ENCODE assay signal across 25 mouse cellular contexts in genomic region chr15:50972593-50972992, GRCm38 (mm10).
A peak's percentile ranks its signal among the peaks of the same experiment; 100 is the strongest.
DNase-seq lines count a peak whose midpoint lies in the region; ATAC-seq lines count a peak whose summit lies in the region.
"Had no signal": no experiment of that assay in that cellular context is flagged by ENCODE, and none has a peak within 500 bp of the region (broad histone marks: within the 10 kb centered on the region; RNA-seq: fewer than 3 reads in every experiment).

No protein-coding gene starts in this region.

- DNase-seq in MN1 (ENCODE audit: low spot score): peak; percentile 65
- no peak for DNase-seq in left cerebral cortex, postnatal 10 days (ENCODE audit: extremely low spot score in 1 of 2, low spot score in 2 of 2)
- DNase-seq in heart, postnatal 14 days: no peak
- DNase-seq in left cerebral cortex, adult 18-20 months (ENCODE audit: low spot score in 2 of 2): no peak
- DNase-seq in embryo, embryonic 11 days: no peak
- DNase-seq: adrenal gland, postnatal 10 days; adrenal gland, postnatal 36 days; cerebellum, adult 11-12 months; cerebellum, adult 8-10 months; cerebellum, postnatal 10 days; cerebellum, postnatal 36 days; forebrain, postnatal 0 days; gastrocnemius, postnatal 25 days; heart, adult 2 months; heart, postnatal 36 days had no signal

- H3K27ac ChIP-seq in brown adipose tissue, adult 24 weeks (replicated peaks; ENCODE audit: low read depth, low read length): no peak overlapping the region
- H3K27ac ChIP-seq: heart, adult 2 months; heart, embryonic 10.5 days; hindbrain, embryonic 10.5 days; hindbrain, embryonic 13.5 days; intestine, embryonic 15.5 days had no signal

- peak; percentile 82 for ATAC-seq in megakaryocyte, adult 5-6 weeks (ENCODE audit: poor library complexity, severe bottlenecking)
- ATAC-seq: CD4-positive, CD25-positive, alpha-beta regulatory T cell, adult 4 months; forebrain, embryonic 14.5 days; forebrain, postnatal 0 days; hindbrain, embryonic 16.5 days; intestine, embryonic 15.5 days; Patski had no signal

- intact Hi-C loops in left cerebral cortex, postnatal 10 days (cut with DNase I): no loop called here
- intact Hi-C loops in heart, postnatal 14 days (cut with DNase I): no loop called here

- H3K4me1 ChIP-seq in brown adipose tissue, adult 24 weeks (ENCODE audit: control insufficient read depth, insufficient read depth, insufficient read length, low read length): no peaks in the 10 kb centered on the region
- H3K4me1 ChIP-seq: heart, embryonic 10.5 days; hindbrain, embryonic 13.5 days; intestine, embryonic 15.5 days had no signal

- H3K4me3 ChIP-seq in brown adipose tissue, adult 24 weeks (ENCODE audit: insufficient read depth, low read depth, low read length): peak overlapping the region; percentile 50
- H3K4me3 ChIP-seq: heart, adult 2 months; heart, embryonic 10.5 days; hindbrain, embryonic 10.5 days; hindbrain, embryonic 13.5 days; intestine, embryonic 15.5 days had no signal
